Mouse (Mus musculus): ENCODE results near the gene Cd101. TPM values are rescaled to one million over a fixed set of nuclear protein-coding genes. Genes with fewer than 3 reads are reported as not detected.
A peak's percentile ranks its signal among the peaks of the same experiment; 100 is the strongest.

Gene Cd101
- total RNA-seq, 2 experiments from 2014 or later: 0.36 to 0.52 TPM

DNA sequence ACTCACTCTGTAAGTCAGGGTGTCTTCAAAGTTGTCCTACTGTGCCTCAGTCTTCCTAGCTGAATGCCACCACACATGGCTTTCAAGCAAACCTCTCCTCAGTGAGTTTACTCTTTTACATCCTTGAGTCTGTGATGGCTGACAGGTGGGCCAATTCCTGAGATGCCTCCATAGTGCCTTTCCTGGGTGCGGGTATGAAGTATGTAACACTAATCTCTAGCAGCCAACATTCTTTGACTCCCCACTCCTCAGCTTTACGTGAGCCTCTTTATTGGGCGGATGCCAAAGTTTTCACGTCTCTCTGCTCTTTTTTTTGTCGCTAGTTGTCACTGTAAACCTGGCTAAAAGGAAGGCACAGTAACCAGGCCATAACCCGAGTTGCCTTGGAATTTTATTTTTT lies 24.0 kb downstream of the Cd101 start:
- DNase-seq (ENCODE audit: low spot score in 2 of 2): no peak

DNA sequence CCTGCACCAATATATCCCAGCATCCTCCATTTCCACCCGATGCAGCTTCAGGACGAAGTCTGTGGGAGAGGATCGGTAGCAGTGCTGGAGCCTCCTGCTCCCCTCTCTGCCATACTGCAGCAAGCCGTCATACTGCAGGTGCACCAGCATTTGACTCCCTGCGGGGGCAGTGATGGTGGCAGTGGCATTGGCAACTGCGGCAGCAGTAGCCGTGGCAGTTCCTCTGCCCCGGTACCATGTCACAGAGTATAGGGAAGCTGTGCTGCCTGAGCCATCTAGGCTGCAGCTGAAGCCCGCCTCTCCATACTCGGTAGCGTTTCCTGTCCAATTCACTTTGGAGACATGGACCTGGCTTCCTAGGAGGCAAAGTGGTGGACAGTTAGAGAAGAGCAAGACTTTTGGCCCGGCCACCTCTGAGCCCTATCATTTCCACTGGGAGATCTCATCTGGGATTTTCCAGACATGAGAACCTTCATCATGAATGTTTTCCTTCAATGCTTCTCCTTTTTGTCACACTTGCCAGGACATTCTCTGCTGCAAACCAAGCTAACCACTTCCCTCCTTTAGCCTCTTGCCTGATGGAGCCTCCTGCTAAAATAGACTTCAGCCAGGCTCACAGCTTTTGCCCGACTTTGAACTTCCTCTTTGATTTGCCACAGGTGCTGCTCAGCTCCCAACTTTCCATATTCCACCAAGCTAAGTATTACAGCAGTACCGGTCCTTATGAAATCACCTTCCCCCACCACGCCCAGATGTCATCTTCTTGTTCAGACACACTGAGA lies 25.6 kb downstream of the Cd101 start:
- no peak for DNase-seq (ENCODE audit: low spot score in 2 of 2)

DNA sequence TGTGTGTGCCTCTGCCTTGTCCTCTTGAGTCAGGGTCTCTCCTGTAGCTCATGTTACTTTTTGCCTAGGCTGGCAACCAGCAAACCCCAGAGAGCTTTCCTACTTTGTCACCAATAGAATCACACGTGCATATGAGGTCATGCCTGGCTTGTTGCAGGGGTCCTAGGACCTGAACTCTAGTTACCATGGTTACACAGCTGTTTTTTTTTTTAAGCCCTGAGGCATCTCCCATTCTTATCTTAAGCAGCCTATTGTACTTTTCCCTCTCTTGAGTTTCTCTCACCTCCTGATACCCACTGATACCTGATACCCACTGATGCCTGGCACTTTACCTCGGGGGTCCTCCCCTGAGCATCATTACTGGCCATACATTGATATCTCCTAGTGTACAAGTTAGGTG lies 29.6 kb downstream of the Cd101 start:
- no peak for DNase-seq (ENCODE audit: low spot score in 2 of 2)

DNA sequence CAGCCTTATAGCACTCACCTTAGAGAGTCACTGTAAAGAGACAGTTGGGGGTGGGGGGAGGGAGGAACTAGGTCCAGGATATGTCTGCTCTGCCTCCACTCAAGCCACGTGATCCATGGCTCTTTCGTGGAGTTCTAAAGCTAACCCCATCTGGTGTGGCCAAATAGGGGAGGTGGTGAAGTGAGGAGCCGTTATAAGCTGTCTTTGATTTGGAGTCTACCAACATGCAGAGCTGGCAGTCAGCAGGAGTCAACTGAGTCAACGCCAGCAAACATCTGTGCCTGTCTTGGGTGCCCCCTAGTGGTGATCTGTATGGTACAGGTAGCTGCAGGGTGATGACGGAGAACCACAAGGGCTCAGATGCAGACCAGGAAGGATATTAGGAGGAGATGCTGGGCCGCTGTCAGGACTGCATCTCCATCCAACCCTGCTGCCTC lies 30.4 kb downstream of the Cd101 start:
- DNase-seq (ENCODE audit: low spot score in 2 of 2): peak; percentile 12 to 79

DNA sequence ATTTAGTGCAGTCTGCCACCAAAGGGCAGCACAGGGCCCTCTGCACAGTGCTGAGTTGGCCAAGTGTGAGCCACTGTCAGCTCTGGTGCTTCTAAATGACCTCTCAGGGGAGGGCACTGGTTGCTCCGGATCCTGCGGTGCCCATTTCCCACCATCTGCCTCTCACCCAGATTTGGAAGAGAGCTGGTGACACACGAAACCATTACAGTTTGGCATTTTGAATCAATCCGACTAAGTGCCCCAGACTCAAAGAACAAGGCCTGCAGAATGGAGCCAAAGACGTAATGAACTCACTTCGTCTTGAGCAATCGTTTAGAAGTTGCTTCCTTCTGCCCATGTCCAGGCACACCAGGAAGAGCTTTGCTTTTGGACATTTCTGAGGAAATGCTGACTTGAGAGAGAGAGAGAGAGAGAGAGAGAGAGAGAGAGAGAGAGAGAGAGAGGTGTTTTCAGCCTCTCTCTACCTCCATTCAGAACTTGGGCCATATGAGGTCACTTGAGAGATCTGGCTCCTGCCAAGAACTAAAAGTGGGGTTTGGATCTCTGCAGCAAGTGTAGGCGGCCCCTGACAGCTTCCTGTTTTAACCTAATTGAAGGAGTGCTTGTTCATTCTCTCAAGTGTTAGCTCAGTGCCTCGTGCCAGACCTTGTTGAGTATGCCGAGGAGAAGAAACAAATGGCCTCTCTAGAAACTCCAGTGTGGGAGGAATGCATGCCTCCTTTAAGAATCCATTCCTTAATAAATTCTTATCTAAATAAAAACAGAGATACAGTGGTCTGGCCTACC lies 31.4 kb downstream of the Cd101 start:
- DNase-seq (ENCODE audit: low spot score in 2 of 2): peak in 1 of 2 experiments; percentile 13

DNA sequence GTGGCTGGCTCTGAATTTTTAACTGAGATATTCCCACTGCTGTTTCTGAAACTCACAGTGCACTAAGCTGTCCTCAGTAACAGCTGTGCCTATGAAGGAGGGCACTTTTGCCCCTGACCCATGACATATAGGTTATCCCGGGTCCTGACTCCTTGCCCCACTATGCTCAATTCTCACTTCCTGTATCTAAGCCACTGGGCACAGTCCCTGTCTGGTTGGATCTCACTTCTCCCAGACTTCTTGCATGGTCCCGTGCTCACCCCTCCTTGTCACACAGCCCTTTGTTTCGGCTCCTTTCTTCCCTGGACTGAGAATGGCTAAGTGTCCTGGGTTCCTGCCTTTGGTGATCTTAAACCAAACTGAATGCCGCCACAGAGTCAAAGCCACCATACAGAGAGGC lies 35.1 kb downstream of the Cd101 start:
- no peak for DNase-seq (ENCODE audit: low spot score in 2 of 2)

DNA sequence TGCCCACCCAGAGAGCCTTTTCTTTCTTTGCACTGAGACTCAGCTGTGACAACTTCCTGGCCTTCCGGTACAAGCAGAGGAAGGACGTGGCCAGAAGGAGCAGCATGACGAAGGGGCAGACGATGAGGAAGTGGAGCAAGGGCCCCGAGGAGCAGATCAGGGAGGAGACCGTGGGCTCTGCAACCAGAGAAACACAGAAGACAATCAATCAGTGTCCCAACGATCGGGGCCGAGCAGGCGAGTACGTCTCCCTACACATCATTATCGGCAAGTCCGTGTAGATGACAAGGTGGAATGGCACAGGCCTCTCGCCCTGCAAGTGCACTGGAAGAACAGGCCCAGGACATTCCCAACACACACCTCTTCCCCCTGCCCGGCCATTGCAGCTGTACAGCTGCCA lies 35.6 kb downstream of the Cd101 start:
- no peak for DNase-seq (ENCODE audit: low spot score in 2 of 2)

DNA sequence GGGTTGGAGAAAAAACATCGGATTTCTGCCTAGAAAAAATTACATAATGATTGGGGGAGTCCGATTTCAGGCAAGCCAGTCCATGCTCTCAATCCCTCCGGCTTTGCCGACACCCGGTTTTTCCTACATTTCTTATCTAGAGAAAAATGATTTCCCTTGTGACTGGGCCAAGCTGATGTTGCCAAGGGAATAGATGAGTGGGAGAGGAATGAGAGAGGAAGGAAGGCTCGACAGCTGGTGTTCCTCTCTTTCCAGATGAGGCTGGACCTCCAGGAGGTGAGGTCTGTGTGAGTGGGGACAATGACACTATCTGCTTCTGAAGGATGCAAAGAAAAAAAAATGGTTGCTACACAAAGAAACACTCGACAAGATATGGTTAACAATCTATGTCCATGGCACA lies 36.2 kb downstream of the Cd101 start:
- DNase-seq (ENCODE audit: low spot score in 2 of 2): no peak

DNA sequence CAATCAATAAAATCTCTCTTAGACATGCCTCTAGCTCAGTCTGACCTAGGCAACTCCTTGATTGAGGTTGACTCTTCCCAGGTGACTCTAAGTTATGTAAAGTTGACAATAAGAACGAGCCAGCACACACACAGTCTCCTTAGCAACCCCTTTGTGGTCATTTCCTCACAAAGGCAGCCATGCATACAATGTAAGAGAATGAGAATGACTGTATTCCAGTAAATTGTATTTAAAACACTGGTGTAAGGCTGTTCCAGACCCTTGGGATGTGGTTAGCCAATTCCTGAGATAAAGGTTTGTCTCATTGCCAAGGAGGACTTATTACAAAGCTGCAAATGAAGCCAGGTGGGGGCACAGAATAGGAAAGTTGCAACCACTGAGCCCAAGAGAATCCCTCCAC lies 39.1 kb downstream of the Cd101 start:
- no peak for DNase-seq (ENCODE audit: low spot score in 2 of 2)

- DNase-seq (ENCODE audit: low spot score in 2 of 2): peak in 1 of 2 experiments; percentile 27
Measured at GRCm38 (mm10) chr3:100989417-100989816, 39.9 kb downstream of the Cd101 start.

DNA sequence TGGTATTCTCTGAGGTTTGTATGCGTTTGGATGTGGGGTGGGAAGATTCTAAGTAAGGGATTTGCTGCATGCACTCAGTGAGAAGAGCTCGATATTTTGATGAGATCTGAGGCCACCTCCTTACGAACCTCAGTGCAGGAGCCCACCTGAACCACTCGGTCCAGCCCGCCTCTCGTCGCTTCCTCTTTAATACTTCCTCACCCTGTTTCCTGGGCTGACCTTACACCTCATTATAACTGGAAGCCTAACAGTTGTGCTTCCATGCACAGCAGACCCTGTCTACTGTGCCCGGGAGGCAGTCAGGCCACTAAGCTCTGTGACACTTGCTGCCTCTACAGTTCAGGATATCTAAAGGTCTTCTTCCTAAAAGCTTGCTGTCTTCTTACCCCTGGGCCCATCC lies 50.1 kb downstream of the Cd101 start:
- no peak for DNase-seq (ENCODE audit: low spot score in 2 of 2)

GRCm38 (mm10) chr3:100973906-100974305 lies 55.5 kb downstream of the Cd101 start:
- DNase-seq (ENCODE audit: low spot score in 2 of 2): peak in 1 of 2 experiments; percentile 75

- DNase-seq (ENCODE audit: low spot score in 2 of 2): peak; percentile 79 to 90
Measured at GRCm38 (mm10) chr3:100969176-100969917, 60.0 kb downstream of the Cd101 start, which contains the start of gene Ttf2. Gene Ttf2 (minus strand): TSS chr3:100969663.

- peak; percentile 29 to 88 for DNase-seq (ENCODE audit: low spot score in 2 of 2)
Measured at GRCm38 (mm10) chr3:100963849-100964542, 65.4 kb downstream of the Cd101 start.

- DNase-seq (ENCODE audit: low spot score in 2 of 2): no peak
Measured at GRCm38 (mm10) chr3:100961501-100961900, 67.9 kb downstream of the Cd101 start.

DNA sequence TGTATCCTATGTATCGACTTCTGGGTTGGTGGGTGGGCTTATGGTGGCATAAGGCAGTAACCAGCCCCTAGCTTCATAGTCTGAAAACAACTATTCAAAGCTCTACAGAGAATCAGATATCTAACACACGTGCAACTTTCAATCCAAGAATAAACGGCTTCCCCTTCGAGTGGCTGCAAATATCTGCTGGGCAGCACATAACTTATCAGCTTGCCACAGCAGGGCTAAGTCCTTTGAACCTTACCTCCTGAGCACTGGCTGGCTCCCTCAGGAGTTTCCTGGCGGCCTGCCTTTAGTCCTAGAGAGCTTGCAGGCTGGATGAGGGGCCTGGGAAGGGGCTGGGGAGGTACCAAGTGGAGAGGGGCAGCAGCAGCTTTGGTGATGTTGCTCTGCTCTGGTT lies 68.3 kb downstream of the Cd101 start:
- no peak for DNase-seq (ENCODE audit: low spot score in 2 of 2)

DNA sequence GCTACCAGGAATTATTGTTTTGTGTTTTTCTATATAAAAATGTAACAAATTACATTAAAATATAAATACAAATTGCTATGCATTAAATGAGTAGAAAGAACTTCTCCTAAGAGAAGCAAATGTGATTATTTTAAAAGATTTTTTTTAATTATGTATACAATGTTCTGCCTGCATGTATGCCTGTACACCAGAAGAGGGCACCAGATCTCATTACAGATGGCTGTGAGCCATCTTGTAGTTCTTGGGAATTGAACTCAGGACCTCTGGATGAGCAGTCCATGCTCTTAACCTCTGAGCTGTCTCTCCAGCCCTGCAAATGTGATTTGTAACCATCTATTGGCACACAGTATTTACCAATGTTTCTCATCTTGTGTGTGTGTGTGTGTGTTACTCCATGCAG lies 74.7 kb downstream of the Cd101 start:
- no peak for DNase-seq (ENCODE audit: low spot score in 2 of 2)

GRCm38 (mm10) chr3:100951531-100951930 lies 77.8 kb downstream of the Cd101 start:
- DNase-seq (ENCODE audit: low spot score in 2 of 2): peak in 1 of 2 experiments; percentile 34

DNA sequence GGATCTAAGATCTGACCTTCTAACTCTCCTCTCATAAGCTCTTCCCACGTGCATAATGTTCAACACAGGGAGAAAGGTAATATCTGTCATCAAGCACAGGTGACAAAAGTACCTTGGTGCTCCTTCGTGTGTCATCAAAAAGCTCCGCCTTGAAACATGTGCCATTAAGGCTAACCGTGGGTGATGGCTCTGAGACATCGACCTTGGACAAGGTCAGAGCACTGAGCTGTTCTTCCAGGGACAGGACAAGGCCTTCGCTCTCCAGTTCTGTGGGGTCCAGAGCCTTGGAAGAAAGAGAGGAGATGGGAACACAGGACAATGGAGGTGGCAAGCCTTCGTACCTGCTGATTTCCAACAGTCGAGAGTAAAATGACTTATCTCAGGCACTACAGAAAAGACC lies 82.1 kb downstream of the Cd101 start:
- DNase-seq (ENCODE audit: low spot score in 2 of 2): no peak

All from layer of hippocampus, adult 18-20 months (tissue).